Mouse (Mus musculus): ENCODE measurements around the gene Tbx2. TPM values are rescaled to one million over a fixed set of nuclear protein-coding genes. Genes with fewer than 3 reads are reported as not detected.

Tbx2 gene
- polyA plus RNA-seq, 1 experiment from 2014 or later = 4.0 TPM

- Histone ChIP-seq H3K9ac (ENCODE audit: low read length) (no peak overlapping the region), H3K36me3 (ENCODE audit: control insufficient read depth, insufficient read depth, low read length) (no peaks in the 10 kb centered on the region), H3K27ac (ENCODE audit: low read depth, low read length) (no peak overlapping the region), H3K27me3 (ENCODE audit: control insufficient read depth, insufficient read depth, low read length) (peaks cover 98% of the 10 kb centered on the region), H3K9me3 (ENCODE audit: control insufficient read depth, low read length) (no peaks in the 10 kb centered on the region), H3K4me2 (ENCODE audit: low read depth) (peak overlapping the region; percentile 40), H3K4me3 (ENCODE audit: low read depth, low read length) (peak overlapping the region; percentile 29), H3K4me1 (ENCODE audit: control insufficient read depth, insufficient read depth, low read length) (peaks cover 24% of the 10 kb centered on the region)
- WGBS = 4% methylated on average over 16 of the region's 16 CpGs
- no peak for DNase-seq (ENCODE audit: low spot score)
- ATAC-seq (ENCODE audit: insufficient read depth, low FRiP score, low TSS enrichment) = no peak
Measured at GRCm38 (mm10) chr11:85835753-85836522, 3.6 kb downstream of the Tbx2 start.

- no peak overlapping the region for H3K9ac ChIP-seq (ENCODE audit: low read length)
Measured at GRCm38 (mm10) chr11:85836523-85837290, 4.4 kb downstream of the Tbx2 start.

GRCm38 (mm10) chr11:85837291-85837647, 4.9 kb downstream of the Tbx2 start:
- Histone ChIP-seq H3K9ac (ENCODE audit: low read length) (no peak overlapping the region; the same call in 1 of the 2 replicates), H3K4me1 (ENCODE audit: control insufficient read depth, insufficient read depth, low read length) (peaks cover 17% of the 10 kb centered on the region), H3K36me3 (ENCODE audit: control insufficient read depth, insufficient read depth, low read length) (no peaks in the 10 kb centered on the region), H3K4me2 (ENCODE audit: low read depth) (peak overlapping the region; percentile 40), H3K9me3 (ENCODE audit: control insufficient read depth, low read length) (no peaks in the 10 kb centered on the region), H3K27me3 (ENCODE audit: control insufficient read depth, insufficient read depth, low read length) (peaks cover 96% of the 10 kb centered on the region), H3K27ac (ENCODE audit: low read depth, low read length) (no peak overlapping the region), H3K4me3 (ENCODE audit: low read depth, low read length) (peak overlapping the region; percentile 29)
- ATAC-seq (ENCODE audit: insufficient read depth, low FRiP score, low TSS enrichment) (no peak), DNase-seq (ENCODE audit: low spot score) (peak; percentile 56)
- WGBS = under 1% methylated on average over 18 of the region's 18 CpGs

More at GRCm38 (mm10) chr11:85836523-85837290, 4.4 kb downstream of the Tbx2 start:
- Histone ChIP-seq H3K36me3 (ENCODE audit: control insufficient read depth, insufficient read depth, low read length) (no peaks in the 10 kb centered on the region), H3K9me3 (ENCODE audit: control insufficient read depth, low read length) (no peaks in the 10 kb centered on the region), H3K27ac (ENCODE audit: low read depth, low read length) (no peak overlapping the region), H3K27me3 (ENCODE audit: control insufficient read depth, insufficient read depth, low read length) (peaks cover 98% of the 10 kb centered on the region), H3K4me1 (ENCODE audit: control insufficient read depth, insufficient read depth, low read length) (peaks cover 22% of the 10 kb centered on the region), H3K4me3 (ENCODE audit: low read depth, low read length) (peak overlapping the region; percentile 29), H3K4me2 (ENCODE audit: low read depth) (peak overlapping the region; percentile 40)
- 1% methylated on average over 32 of the region's 32 CpGs for WGBS
- no peak for ATAC-seq (ENCODE audit: insufficient read depth, low FRiP score, low TSS enrichment)
- peak; percentile 38 for DNase-seq (ENCODE audit: low spot score)

- Histone ChIP-seq H3K4me2 (ENCODE audit: low read depth) (peak overlapping the region; percentile 40), H3K27me3 (ENCODE audit: control insufficient read depth, insufficient read depth, low read length) (peaks cover 96% of the 10 kb centered on the region), H3K27ac (ENCODE audit: low read depth, low read length) (no peak overlapping the region), H3K4me3 (ENCODE audit: low read depth, low read length) (peak overlapping the region; percentile 29), H3K4me1 (ENCODE audit: control insufficient read depth, insufficient read depth, low read length) (peaks cover 18% of the 10 kb centered on the region), H3K9ac (ENCODE audit: low read length) (peak overlapping the region; percentile 33), H3K36me3 (ENCODE audit: control insufficient read depth, insufficient read depth, low read length) (no peaks in the 10 kb centered on the region), H3K9me3 (ENCODE audit: control insufficient read depth, low read length) (no peaks in the 10 kb centered on the region)
- ATAC-seq (ENCODE audit: insufficient read depth, low FRiP score, low TSS enrichment) = no peak
- peak; percentile 66 for DNase-seq (ENCODE audit: low spot score)
- WGBS = under 1% methylated on average over 52 of the region's 67 CpGs
Measured at GRCm38 (mm10) chr11:85837648-85838423, 5.5 kb downstream of the Tbx2 start.

DNA sequence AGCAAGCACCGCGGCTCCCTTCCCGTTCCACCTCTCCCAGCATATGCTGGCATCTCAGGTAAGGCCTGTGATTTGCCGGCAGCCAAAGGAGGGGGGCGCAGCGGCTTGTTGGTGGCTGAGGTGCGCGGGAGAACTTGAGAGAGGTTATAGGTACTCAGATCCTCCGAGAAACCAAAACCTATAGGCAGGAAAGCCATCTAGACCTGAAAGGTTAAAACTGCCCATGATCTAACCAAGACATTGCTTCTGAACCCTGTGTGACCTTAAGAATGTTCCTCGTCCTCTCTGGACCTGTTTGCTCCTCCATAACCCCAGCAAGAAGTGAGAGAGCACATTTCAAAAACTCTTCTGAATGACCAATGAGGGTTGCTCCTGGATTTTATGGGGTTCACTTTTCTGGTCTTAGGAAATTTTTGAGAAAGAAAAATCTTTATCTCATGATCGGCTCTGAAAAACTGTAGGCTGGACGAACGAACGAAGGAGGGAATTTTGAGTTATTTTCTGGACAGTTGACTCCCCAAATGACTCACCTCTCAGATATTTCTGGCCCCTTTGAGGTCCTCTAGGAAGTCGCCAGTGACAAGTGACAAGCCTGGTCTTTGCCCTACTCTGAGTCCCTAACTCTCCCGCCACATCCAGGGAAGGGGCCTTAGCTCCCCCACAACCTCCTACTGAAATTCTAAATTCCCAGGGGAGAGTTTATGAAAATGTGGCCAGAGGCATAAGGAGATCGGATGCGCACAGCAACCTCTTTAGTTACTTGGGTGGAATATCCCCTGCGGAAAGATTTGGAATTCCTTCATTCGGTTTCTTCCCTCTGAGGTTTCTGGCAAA, 6.3 kb downstream of the Tbx2 start:
- peaks cover 94% of the 10 kb centered on the region for H3K27me3 ChIP-seq (ENCODE audit: control insufficient read depth, insufficient read depth, low read length)
- H3K4me1 ChIP-seq (ENCODE audit: control insufficient read depth, insufficient read depth, low read length) = peaks cover 23% of the 10 kb centered on the region
- peak overlapping the region; percentile 33 for H3K9ac ChIP-seq (ENCODE audit: low read length)
- H3K27ac ChIP-seq (ENCODE audit: low read depth, low read length) = no peak overlapping the region
- H3K9me3 ChIP-seq (ENCODE audit: control insufficient read depth, low read length) = no peaks in the 10 kb centered on the region
- ATAC-seq (ENCODE audit: insufficient read depth, low FRiP score, low TSS enrichment) (no peak), DNase-seq (ENCODE audit: low spot score) (no peak)
- H3K36me3 ChIP-seq (ENCODE audit: control insufficient read depth, insufficient read depth, low read length) = no peaks in the 10 kb centered on the region
- 6% methylated on average over 20 of the region's 20 CpGs for WGBS
- peak overlapping the region; percentile 40 for H3K4me2 ChIP-seq (ENCODE audit: low read depth)
- peak overlapping the region; percentile 29 for H3K4me3 ChIP-seq (ENCODE audit: low read depth, low read length)

DNA sequence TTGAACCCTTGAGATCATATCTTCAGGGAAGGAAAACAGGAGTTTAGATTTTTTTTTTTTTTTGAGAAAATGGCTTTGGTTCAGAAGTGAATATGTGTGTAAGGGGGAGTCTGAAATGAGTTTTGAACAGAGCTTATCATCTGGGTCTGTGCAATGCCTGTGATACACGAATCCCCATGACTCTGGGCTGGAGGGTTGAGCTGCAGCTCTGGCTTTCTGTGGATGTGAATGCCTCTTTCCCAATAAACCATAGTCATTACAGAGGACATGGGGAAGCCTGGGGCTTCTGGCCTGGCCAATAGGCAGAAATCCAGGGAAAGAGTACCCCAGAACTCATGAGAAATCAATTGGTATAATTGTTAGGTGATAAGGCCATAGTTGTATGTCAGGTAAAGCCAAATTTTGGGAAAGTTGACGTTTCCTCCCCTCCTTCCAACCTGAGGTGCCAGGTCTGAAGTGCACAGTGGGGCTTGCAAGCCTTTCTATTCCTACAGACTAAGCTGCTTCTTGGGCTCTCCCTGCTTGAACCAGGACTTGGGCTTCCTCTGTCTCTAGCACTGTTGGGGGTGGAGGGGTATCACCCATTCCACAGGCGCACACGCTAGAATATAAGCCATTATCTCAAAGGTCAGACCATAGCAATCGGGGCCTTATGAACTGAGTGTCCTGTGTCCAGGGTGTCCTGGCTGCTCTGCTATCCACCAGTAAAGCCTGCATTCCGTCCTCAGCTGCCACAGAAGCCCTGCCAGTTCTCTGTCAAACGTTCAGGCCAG, 7.1 kb downstream of the Tbx2 start:
- Histone ChIP-seq H3K4me3 (ENCODE audit: low read depth, low read length) (peak overlapping the region; percentile 2; the same call in 1 of the 2 replicates), H3K4me1 (ENCODE audit: control insufficient read depth, insufficient read depth, low read length) (peaks cover 25% of the 10 kb centered on the region), H3K27me3 (ENCODE audit: control insufficient read depth, insufficient read depth, low read length) (peaks cover 86% of the 10 kb centered on the region), H3K4me2 (ENCODE audit: low read depth) (no peak overlapping the region; the same call in 1 of the 2 replicates), H3K9ac (ENCODE audit: low read length) (no peak overlapping the region), H3K9me3 (ENCODE audit: control insufficient read depth, low read length) (no peaks in the 10 kb centered on the region), H3K36me3 (ENCODE audit: control insufficient read depth, insufficient read depth, low read length) (no peaks in the 10 kb centered on the region), H3K27ac (ENCODE audit: low read depth, low read length) (no peak overlapping the region)
- 10% methylated on average over 7 of the region's 7 CpGs for WGBS
- ATAC-seq (ENCODE audit: insufficient read depth, low FRiP score, low TSS enrichment) (no peak), DNase-seq (ENCODE audit: low spot score) (no peak)

DNA sequence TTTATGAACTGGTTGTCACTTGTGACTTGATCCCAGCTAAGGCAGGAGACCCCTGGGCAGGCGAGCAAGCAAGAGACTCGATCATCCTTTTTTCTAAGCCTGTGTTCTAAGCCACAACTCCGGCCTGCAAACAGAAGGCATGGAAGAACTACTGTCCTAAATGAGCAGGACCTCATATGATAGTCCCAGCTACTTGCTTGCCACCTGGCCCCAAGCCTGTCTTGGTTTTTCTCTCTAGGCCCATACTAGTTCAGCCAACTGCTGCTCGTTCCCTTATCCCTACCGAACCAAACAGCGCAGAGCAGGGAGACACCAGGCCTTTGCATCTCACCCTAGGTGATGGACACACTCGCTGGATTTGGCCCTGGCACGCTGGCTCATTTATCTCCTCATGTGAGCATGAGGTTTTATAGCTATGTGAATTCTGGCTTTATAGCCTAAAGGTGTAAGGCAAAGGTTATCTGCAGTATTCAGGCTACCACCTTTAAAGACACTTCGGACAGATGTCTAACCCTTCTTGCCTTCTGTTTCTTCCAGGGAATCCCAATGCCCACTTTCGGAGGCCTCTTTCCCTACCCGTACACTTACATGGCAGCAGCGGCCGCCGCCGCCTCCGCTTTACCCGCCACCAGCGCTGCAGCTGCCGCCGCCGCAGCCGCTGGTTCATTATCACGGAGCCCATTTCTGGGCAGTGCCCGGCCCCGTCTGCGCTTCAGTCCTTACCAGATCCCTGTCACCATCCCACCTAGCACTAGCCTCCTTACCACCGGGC, 7.9 kb downstream of the Tbx2 start:
- 3% methylated on average over 27 of the region's 27 CpGs for WGBS
- DNase-seq (ENCODE audit: low spot score) (peak; percentile 34), ATAC-seq (ENCODE audit: insufficient read depth, low FRiP score, low TSS enrichment) (no peak)
- Histone ChIP-seq H3K36me3 (ENCODE audit: control insufficient read depth, insufficient read depth, low read length) (no peaks in the 10 kb centered on the region), H3K9me3 (ENCODE audit: control insufficient read depth, low read length) (no peaks in the 10 kb centered on the region), H3K9ac (ENCODE audit: low read length) (no peak overlapping the region; the same call in 1 of the 2 replicates), H3K4me3 (ENCODE audit: low read depth, low read length) (peak overlapping the region; percentile 20), H3K27ac (ENCODE audit: low read depth, low read length) (no peak overlapping the region), H3K4me2 (ENCODE audit: low read depth) (peak overlapping the region; percentile 22), H3K4me1 (ENCODE audit: control insufficient read depth, insufficient read depth, low read length) (peaks cover 25% of the 10 kb centered on the region), H3K27me3 (ENCODE audit: control insufficient read depth, insufficient read depth, low read length) (peaks cover 82% of the 10 kb centered on the region)

All from neural tube, embryonic 11.5 days (tissue).